Mouse (Mus musculus): Measurements from ENCODE around the gene Cmtm3. TPM values are rescaled to one million over a fixed set of nuclear protein-coding genes. Genes with fewer than 3 reads are reported as not detected.
A peak's percentile ranks its signal among the peaks of the same experiment; 100 is the strongest.

The Cmtm3 gene
- polyA plus RNA-seq, 1 experiment from 2014 or later = 34.0 TPM

DNA sequence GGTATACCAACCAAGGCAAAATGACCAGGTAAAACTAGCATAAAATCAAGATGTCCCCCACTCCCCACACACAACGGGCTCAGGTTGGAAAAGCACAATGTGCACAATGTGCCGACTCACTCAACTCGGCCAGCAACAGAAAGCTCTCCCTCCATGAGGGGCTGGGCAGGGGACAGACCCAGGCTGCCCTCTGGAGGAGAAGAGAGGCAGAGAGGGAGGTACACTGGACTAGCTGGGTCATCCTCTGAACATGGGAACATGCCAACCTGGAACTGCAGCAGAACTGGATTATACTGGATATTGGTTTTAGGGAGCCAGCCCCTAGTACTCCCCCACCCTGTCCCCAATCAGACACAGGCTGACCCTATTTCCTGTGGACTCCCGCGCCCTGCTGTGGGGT lies 14.0 kb downstream of the Cmtm3 start:
- no peak overlapping the region for H3K27ac ChIP-seq (ENCODE audit: low read length)
- ATAC-seq = peak; percentile 62; the same call in 1 of the 2 replicates
- no peak overlapping the region for H3K4me3 ChIP-seq (replicated peaks; ENCODE audit: low read length)
- no peak overlapping the region for H3K4me2 ChIP-seq (ENCODE audit: low read length)
- H3K9ac ChIP-seq (replicated peaks; ENCODE audit: low read depth, low read length) = no peak overlapping the region
- H3K36me3 ChIP-seq (ENCODE audit: control insufficient read depth, insufficient read depth) = no peaks in the 10 kb centered on the region
- no peaks in the 10 kb centered on the region for H3K27me3 ChIP-seq (replicated peaks; ENCODE audit: control insufficient read depth, insufficient read depth, low read length)
- 56% methylated on average over 5 of the region's 5 CpGs for WGBS
- H3K9me3 ChIP-seq (ENCODE audit: control insufficient read depth, low read length) = no peaks in the 10 kb centered on the region
- H3K4me1 ChIP-seq (replicated peaks; ENCODE audit: control insufficient read depth, insufficient read depth, low read length) = no peaks in the 10 kb centered on the region

- Histone ChIP-seq H3K4me3 (replicated peaks; ENCODE audit: low read length) (no peak overlapping the region), H3K27ac (ENCODE audit: low read length) (no peak overlapping the region), H3K36me3 (ENCODE audit: control insufficient read depth, insufficient read depth) (no peaks in the 10 kb centered on the region), H3K4me2 (ENCODE audit: low read length) (no peak overlapping the region), H3K27me3 (replicated peaks; ENCODE audit: control insufficient read depth, insufficient read depth, low read length) (no peaks in the 10 kb centered on the region), H3K9me3 (ENCODE audit: control insufficient read depth, low read length) (no peaks in the 10 kb centered on the region), H3K4me1 (replicated peaks; ENCODE audit: control insufficient read depth, insufficient read depth, low read length) (peaks cover 3% of the 10 kb centered on the region; the same call in 1 of the 2 replicates), H3K9ac (replicated peaks; ENCODE audit: low read depth, low read length) (no peak overlapping the region)
- ATAC-seq = no peak
- 91% methylated on average over 10 of the region's 10 CpGs for WGBS
Measured at GRCm38 (mm10) chr8:104354504-104354903, 15.3 kb downstream of the Cmtm3 start.

DNA sequence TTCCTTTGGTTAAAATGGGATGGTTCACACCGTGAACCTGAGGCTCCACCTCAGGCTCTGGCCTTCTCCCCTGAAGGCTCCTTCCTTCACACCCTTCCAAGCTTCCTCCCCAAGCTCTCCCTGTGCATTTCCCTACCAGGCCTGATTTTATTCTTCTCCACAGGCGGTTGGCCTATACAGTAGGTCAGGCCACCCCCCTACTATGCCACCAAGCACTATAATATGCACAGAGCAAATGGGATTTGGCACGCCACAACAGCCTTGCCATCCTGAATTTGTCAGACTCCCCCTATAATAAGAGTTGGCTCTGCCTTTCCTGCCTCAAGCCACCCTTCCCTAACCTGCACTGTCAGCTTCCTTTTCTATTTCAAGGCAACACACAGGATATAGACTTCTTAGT lies 19.4 kb downstream of the Cmtm3 start:
- no peak for ATAC-seq
- Histone ChIP-seq H3K4me2 (ENCODE audit: low read length) (no peak overlapping the region), H3K4me3 (replicated peaks; ENCODE audit: low read length) (no peak overlapping the region), H3K27ac (ENCODE audit: low read length) (no peak overlapping the region), H3K9me3 (ENCODE audit: control insufficient read depth, low read length) (no peaks in the 10 kb centered on the region), H3K36me3 (ENCODE audit: control insufficient read depth, insufficient read depth) (no peaks in the 10 kb centered on the region), H3K27me3 (replicated peaks; ENCODE audit: control insufficient read depth, insufficient read depth, low read length) (no peaks in the 10 kb centered on the region), H3K4me1 (replicated peaks; ENCODE audit: control insufficient read depth, insufficient read depth, low read length) (peaks cover 7% of the 10 kb centered on the region; the same call in 1 of the 2 replicates), H3K9ac (replicated peaks; ENCODE audit: low read depth, low read length) (no peak overlapping the region)
- 72% methylated on average over 3 of the region's 3 CpGs for WGBS

GRCm38 (mm10) chr8:104359778-104360456 lies 20.7 kb downstream of the Cmtm3 start:
- ATAC-seq = no peak

GRCm38 (mm10) chr8:104365695-104366094 lies 26.5 kb downstream of the Cmtm3 start:
- H3K9me3 ChIP-seq (ENCODE audit: control insufficient read depth, low read length) = no peaks in the 10 kb centered on the region
- no peaks in the 10 kb centered on the region for H3K27me3 ChIP-seq (replicated peaks; ENCODE audit: control insufficient read depth, insufficient read depth, low read length)
- H3K4me1 ChIP-seq (replicated peaks; ENCODE audit: control insufficient read depth, insufficient read depth, low read length) = peaks cover 14% of the 10 kb centered on the region
- H3K27ac ChIP-seq (ENCODE audit: low read length) = no peak overlapping the region
- 91% methylated on average over 9 of the region's 9 CpGs for WGBS
- no peak for ATAC-seq
- H3K4me2 ChIP-seq (ENCODE audit: low read length) = no peak overlapping the region
- H3K36me3 ChIP-seq (ENCODE audit: control insufficient read depth, insufficient read depth) = no peaks in the 10 kb centered on the region
- H3K4me3 ChIP-seq (replicated peaks; ENCODE audit: low read length) = no peak overlapping the region
- no peak overlapping the region for H3K9ac ChIP-seq (replicated peaks; ENCODE audit: low read depth, low read length)

More at GRCm38 (mm10) chr8:104359778-104360456, 20.7 kb downstream of the Cmtm3 start:
- Histone ChIP-seq H3K36me3 (ENCODE audit: control insufficient read depth, insufficient read depth) (no peaks in the 10 kb centered on the region), H3K27ac (ENCODE audit: low read length) (no peak overlapping the region), H3K4me2 (ENCODE audit: low read length) (no peak overlapping the region), H3K4me3 (replicated peaks; ENCODE audit: low read length) (no peak overlapping the region), H3K4me1 (replicated peaks; ENCODE audit: control insufficient read depth, insufficient read depth, low read length) (peaks cover 7% of the 10 kb centered on the region; the same call in 1 of the 2 replicates), H3K9ac (replicated peaks; ENCODE audit: low read depth, low read length) (no peak overlapping the region), H3K27me3 (replicated peaks; ENCODE audit: control insufficient read depth, insufficient read depth, low read length) (no peaks in the 10 kb centered on the region), H3K9me3 (ENCODE audit: control insufficient read depth, low read length) (no peaks in the 10 kb centered on the region)
- 64% methylated on average over 15 of the region's 15 CpGs for WGBS

GRCm38 (mm10) chr8:104367398-104367797 lies 28.2 kb downstream of the Cmtm3 start:
- WGBS = 5% methylated on average over 5 of the region's 5 CpGs
- H3K4me1 ChIP-seq (replicated peaks; ENCODE audit: control insufficient read depth, insufficient read depth, low read length) = peaks cover 14% of the 10 kb centered on the region
- no peaks in the 10 kb centered on the region for H3K9me3 ChIP-seq (ENCODE audit: control insufficient read depth, low read length)
- peak; percentile 39 for ATAC-seq
- H3K27me3 ChIP-seq (replicated peaks; ENCODE audit: control insufficient read depth, insufficient read depth, low read length) = no peaks in the 10 kb centered on the region
- no peaks in the 10 kb centered on the region for H3K36me3 ChIP-seq (ENCODE audit: control insufficient read depth, insufficient read depth)
- H3K27ac ChIP-seq (ENCODE audit: low read length) = no peak overlapping the region
- no peak overlapping the region for H3K9ac ChIP-seq (replicated peaks; ENCODE audit: low read depth, low read length)
- H3K4me3 ChIP-seq (replicated peaks; ENCODE audit: low read length) = no peak overlapping the region
- no peak overlapping the region for H3K4me2 ChIP-seq (ENCODE audit: low read length)

- Histone ChIP-seq H3K4me1 (replicated peaks; ENCODE audit: control insufficient read depth, insufficient read depth, low read length) (peaks cover 14% of the 10 kb centered on the region), H3K9me3 (ENCODE audit: control insufficient read depth, low read length) (no peaks in the 10 kb centered on the region), H3K4me3 (replicated peaks; ENCODE audit: low read length) (no peak overlapping the region), H3K4me2 (ENCODE audit: low read length) (no peak overlapping the region), H3K27ac (ENCODE audit: low read length) (no peak overlapping the region), H3K36me3 (ENCODE audit: control insufficient read depth, insufficient read depth) (no peaks in the 10 kb centered on the region), H3K9ac (replicated peaks; ENCODE audit: low read depth, low read length) (no peak overlapping the region), H3K27me3 (replicated peaks; ENCODE audit: control insufficient read depth, insufficient read depth, low read length) (no peaks in the 10 kb centered on the region)
- WGBS = 69% methylated on average over 12 of the region's 12 CpGs
- ATAC-seq = peak; percentile 27; the same call in 1 of the 2 replicates
Measured at GRCm38 (mm10) chr8:104369591-104369990, 30.4 kb downstream of the Cmtm3 start.

GRCm38 (mm10) chr8:104370071-104370470 lies 30.9 kb downstream of the Cmtm3 start:
- Histone ChIP-seq H3K4me1 (replicated peaks; ENCODE audit: control insufficient read depth, insufficient read depth, low read length) (peaks cover 18% of the 10 kb centered on the region), H3K27me3 (replicated peaks; ENCODE audit: control insufficient read depth, insufficient read depth, low read length) (no peaks in the 10 kb centered on the region), H3K36me3 (ENCODE audit: control insufficient read depth, insufficient read depth) (no peaks in the 10 kb centered on the region), H3K4me3 (replicated peaks; ENCODE audit: low read length) (no peak overlapping the region), H3K27ac (ENCODE audit: low read length) (no peak overlapping the region), H3K4me2 (ENCODE audit: low read length) (no peak overlapping the region), H3K9ac (replicated peaks; ENCODE audit: low read depth, low read length) (no peak overlapping the region), H3K9me3 (ENCODE audit: control insufficient read depth, low read length) (no peaks in the 10 kb centered on the region)
- WGBS = 64% methylated on average over 6 of the region's 6 CpGs
- ATAC-seq = no peak

GRCm38 (mm10) chr8:104371121-104371520 lies 31.9 kb downstream of the Cmtm3 start:
- H3K36me3 ChIP-seq (ENCODE audit: control insufficient read depth, insufficient read depth) = no peaks in the 10 kb centered on the region
- no peak overlapping the region for H3K4me3 ChIP-seq (replicated peaks; ENCODE audit: low read length)
- ATAC-seq = no peak
- peaks cover 28% of the 10 kb centered on the region for H3K4me1 ChIP-seq (replicated peaks; ENCODE audit: control insufficient read depth, insufficient read depth, low read length)
- H3K4me2 ChIP-seq (ENCODE audit: low read length) = no peak overlapping the region
- H3K9ac ChIP-seq (replicated peaks; ENCODE audit: low read depth, low read length) = no peak overlapping the region
- H3K27me3 ChIP-seq (replicated peaks; ENCODE audit: control insufficient read depth, insufficient read depth, low read length) = no peaks in the 10 kb centered on the region
- no peaks in the 10 kb centered on the region for H3K9me3 ChIP-seq (ENCODE audit: control insufficient read depth, low read length)
- no peak overlapping the region for H3K27ac ChIP-seq (ENCODE audit: low read length)
- 96% methylated on average over 6 of the region's 6 CpGs for WGBS
